Mouse (Mus musculus): Measurements from ENCODE around the gene Laptm4a. TPM values are rescaled to one million over a fixed set of nuclear protein-coding genes. Genes with fewer than 3 reads are reported as not detected.

Laptm4a gene
- total RNA-seq, 1 experiment = 238 TPM

DNA sequence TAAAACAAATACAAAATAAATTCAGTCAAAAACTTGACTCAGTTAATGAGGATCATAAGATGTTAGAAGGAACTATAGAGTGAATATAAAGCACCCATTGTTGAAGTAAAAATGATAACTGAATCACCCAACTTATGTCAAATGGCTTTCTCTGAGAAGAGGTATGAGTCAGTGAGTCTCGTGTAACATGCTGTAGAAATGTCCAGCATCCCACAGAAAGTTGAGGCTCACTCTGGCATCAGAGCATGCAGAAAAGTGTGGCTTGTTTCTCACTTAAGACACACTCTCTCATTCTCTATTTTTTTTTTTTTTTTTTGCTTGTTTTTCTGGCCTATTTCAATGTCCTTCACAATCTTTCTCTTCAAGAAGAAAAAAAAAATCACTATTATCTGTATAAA is 469 bp upstream of the Laptm4a start:
- in situ Hi-C loops (cut with MboI; ENCODE audit: low sequenced_read_pairs in 2 of 2, unreplicated experiment in 2 of 2) = no loop called here
- DNase-seq (ENCODE audit: low read depth, low spot score) = no peak
- H3K27ac ChIP-seq (ENCODE audit: insufficient read depth, low read depth, low read length, poor library complexity, severe bottlenecking) = peak overlapping the region; percentile 97; the same call in 1 of the 2 replicates
- H3K4me1 ChIP-seq (ENCODE audit: control insufficient read depth in 2 of 2, insufficient read depth in 2 of 2, low read length in 2 of 2, poor library complexity in 1 of 2) = peaks cover 6 to 15% of the 10 kb centered on the region in 2 experiments; a peak in 3 of 4 replicates
- TF ChIP-seq ZC3H11A (IDR thresholded peaks at IDR 0.05; ENCODE audit: borderline replicate concordance, low read depth, low read length) = no peak
- TF ChIP-seq ZNF384 (IDR thresholded peaks at IDR 0.05; ENCODE audit: low read depth, low read length) = no peak
- no peak for TF ChIP-seq MAFK (IDR thresholded peaks at IDR 0.05; ENCODE audit: insufficient read depth, low read depth, low read length)
- no peak for TF ChIP-seq HCFC1 (IDR thresholded peaks at IDR 0.05; ENCODE audit: borderline replicate concordance, insufficient read depth, low read length)
- TF ChIP-seq CHD2 (IDR thresholded peaks at IDR 0.05; ENCODE audit: low read depth, low read length) = no peak
- H3K4me3 ChIP-seq (ENCODE audit: insufficient read depth in 1 of 2, low read depth in 1 of 2, low read length in 2 of 2, poor library complexity in 1 of 2, severe bottlenecking in 1 of 2) = peak overlapping the region; percentile 79 to 82
- no peaks in the 10 kb centered on the region for H3K9me3 ChIP-seq (ENCODE audit: control insufficient read depth, insufficient read depth, low read depth, low read length)
- peaks cover 2% of the 10 kb centered on the region; the same call in 1 of the 2 replicates for H3K36me3 ChIP-seq (ENCODE audit: control insufficient read depth, insufficient read depth, low read length, poor library complexity, severe bottlenecking)
- H3K9ac ChIP-seq (ENCODE audit: insufficient read depth, low read depth, low read length, poor library complexity, severe bottlenecking) = no peak overlapping the region; the same call in 1 of the 2 replicates

DNA sequence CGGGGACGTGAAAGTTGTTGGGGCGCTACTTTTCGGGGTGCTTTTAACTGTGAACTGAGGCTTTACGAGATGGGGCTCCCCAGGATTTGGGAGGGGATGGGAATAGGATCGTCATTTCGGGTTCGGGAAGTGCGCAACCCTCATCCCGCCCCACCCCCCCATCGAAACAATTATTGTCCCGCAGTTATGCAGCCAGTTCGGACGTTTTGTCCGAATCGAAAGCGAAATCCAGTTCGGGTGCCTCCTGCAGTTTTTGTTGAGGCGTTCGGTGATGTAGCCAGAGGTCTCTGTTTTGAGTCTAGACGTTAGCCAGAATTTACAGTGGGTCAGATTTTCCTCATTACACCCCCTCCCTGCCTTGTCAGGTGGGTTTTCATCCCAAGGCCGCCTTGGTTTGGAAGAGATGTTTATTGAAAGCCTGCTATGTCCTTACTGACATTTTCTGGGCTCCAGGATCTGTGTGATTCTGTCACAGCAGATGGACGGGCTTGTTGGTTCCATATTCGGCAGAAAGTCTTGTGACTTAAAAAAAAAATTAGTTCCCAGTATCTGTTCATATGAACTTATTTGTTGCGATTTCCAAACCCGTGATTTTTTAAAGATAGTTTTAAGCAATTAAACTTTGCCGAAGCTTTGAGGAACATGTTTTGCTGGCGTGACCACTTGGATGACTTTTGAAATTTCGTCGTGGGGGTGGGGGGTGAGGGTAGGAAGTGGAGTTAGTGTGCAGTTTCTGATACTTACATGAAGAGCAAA is 1.1 kb downstream of the Laptm4a start:
- peak overlapping the region; percentile 92 for H3K9ac ChIP-seq (ENCODE audit: insufficient read depth, low read depth, low read length, poor library complexity, severe bottlenecking)
- TF ChIP-seq MAFK (IDR thresholded peaks at IDR 0.05; ENCODE audit: insufficient read depth, low read depth, low read length) = no peak
- no peak for TF ChIP-seq ZC3H11A (IDR thresholded peaks at IDR 0.05; ENCODE audit: borderline replicate concordance, low read depth, low read length)
- TF ChIP-seq CHD2 (IDR thresholded peaks at IDR 0.05; ENCODE audit: low read depth, low read length) = no peak
- no peak for TF ChIP-seq ZNF384 (IDR thresholded peaks at IDR 0.05; ENCODE audit: low read depth, low read length)
- no peak for TF ChIP-seq HCFC1 (IDR thresholded peaks at IDR 0.05; ENCODE audit: borderline replicate concordance, insufficient read depth, low read length)
- in situ Hi-C loops (cut with MboI; ENCODE audit: low sequenced_read_pairs in 2 of 2, unreplicated experiment in 2 of 2) = no loop called here

DNA sequence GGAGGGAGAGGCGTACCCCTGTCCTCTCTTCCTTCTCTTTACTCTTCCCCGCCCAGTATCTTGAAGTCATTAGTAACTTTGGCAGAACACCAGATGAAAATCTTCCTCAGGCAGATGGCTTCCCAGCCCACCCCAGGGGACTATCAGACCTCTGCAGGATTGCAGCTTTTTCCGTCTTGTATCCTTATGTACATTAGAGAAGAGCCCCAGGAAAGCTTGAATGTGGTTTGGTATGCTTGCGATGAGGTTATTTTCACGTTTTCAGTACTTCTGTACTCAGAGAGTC is 1.6 kb downstream of the Laptm4a start:
- in situ Hi-C loops (cut with MboI; ENCODE audit: low sequenced_read_pairs in 2 of 2, unreplicated experiment in 2 of 2) = no loop called here
- Histone ChIP-seq H3K4me3 (ENCODE audit: insufficient read depth in 1 of 2, low read depth in 1 of 2, low read length in 2 of 2, poor library complexity in 1 of 2, severe bottlenecking in 1 of 2) (peak overlapping the region; percentile 79 to 93), H3K36me3 (ENCODE audit: control insufficient read depth, insufficient read depth, low read length, poor library complexity, severe bottlenecking) (peaks cover 2% of the 10 kb centered on the region; the same call in 1 of the 2 replicates), H3K9me3 (ENCODE audit: control insufficient read depth, insufficient read depth, low read depth, low read length) (no peaks in the 10 kb centered on the region), H3K27ac (ENCODE audit: insufficient read depth, low read depth, low read length, poor library complexity, severe bottlenecking) (no peak overlapping the region), H3K4me1 (ENCODE audit: control insufficient read depth in 2 of 2, insufficient read depth in 2 of 2, low read length in 2 of 2, poor library complexity in 1 of 2) (peaks cover 2 to 9% of the 10 kb centered on the region in 2 experiments; a peak in 3 of 4 replicates), H3K9ac (ENCODE audit: insufficient read depth, low read depth, low read length, poor library complexity, severe bottlenecking) (peak overlapping the region; percentile 92)
- DNase-seq (ENCODE audit: low read depth, low spot score) = no peak
- TF ChIP-seq HCFC1 (IDR thresholded peaks at IDR 0.05; ENCODE audit: borderline replicate concordance, insufficient read depth, low read length) (no peak), ZNF384 (IDR thresholded peaks at IDR 0.05; ENCODE audit: low read depth, low read length) (no peak), CHD2 (IDR thresholded peaks at IDR 0.05; ENCODE audit: low read depth, low read length) (no peak), MAFK (IDR thresholded peaks at IDR 0.05; ENCODE audit: insufficient read depth, low read depth, low read length) (no peak), ZC3H11A (IDR thresholded peaks at IDR 0.05; ENCODE audit: borderline replicate concordance, low read depth, low read length) (no peak)

More for the DNA sequence above, 1.1 kb downstream of the Laptm4a start:
- Histone ChIP-seq H3K36me3 (ENCODE audit: control insufficient read depth, insufficient read depth, low read length, poor library complexity, severe bottlenecking) (peaks cover 2% of the 10 kb centered on the region; the same call in 1 of the 2 replicates), H3K4me3 (ENCODE audit: insufficient read depth in 1 of 2, low read depth in 1 of 2, low read length in 2 of 2, poor library complexity in 1 of 2, severe bottlenecking in 1 of 2) (peak overlapping the region; percentile 79 to 93), H3K4me1 (ENCODE audit: control insufficient read depth in 2 of 2, insufficient read depth in 2 of 2, low read length in 2 of 2, poor library complexity in 1 of 2) (peaks cover 2 to 9% of the 10 kb centered on the region in 2 experiments; a peak in 3 of 4 replicates), H3K27ac (ENCODE audit: insufficient read depth, low read depth, low read length, poor library complexity, severe bottlenecking) (peak overlapping the region; percentile 62; the same call in 1 of the 2 replicates), H3K9me3 (ENCODE audit: control insufficient read depth, insufficient read depth, low read depth, low read length) (no peaks in the 10 kb centered on the region)
- DNase-seq (ENCODE audit: low read depth, low spot score) = no peak

DNA sequence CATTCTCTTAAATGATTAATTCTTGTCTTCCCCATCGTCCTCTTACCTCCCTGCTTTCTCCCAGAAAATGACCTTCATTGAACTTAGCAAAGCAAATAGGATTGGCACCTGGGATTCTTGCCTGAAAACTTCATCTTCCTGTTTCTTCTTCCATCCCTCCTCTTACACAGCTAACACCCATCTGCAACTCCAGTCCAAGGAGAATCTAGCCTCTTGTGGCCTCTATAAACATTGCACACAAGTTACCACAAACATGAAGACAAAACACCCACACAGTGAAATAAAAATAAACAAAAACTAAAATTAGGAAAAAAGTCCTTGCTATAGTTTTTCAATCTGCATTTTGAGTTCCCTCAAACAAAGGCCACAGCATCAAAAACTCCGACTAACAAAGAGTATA is 2.1 kb downstream of the Laptm4a start:
- peak overlapping the region in 1 of 2 experiments; percentile 79; a peak in 2 of 4 replicates for H3K4me3 ChIP-seq (ENCODE audit: insufficient read depth in 1 of 2, low read depth in 1 of 2, low read length in 2 of 2, poor library complexity in 1 of 2, severe bottlenecking in 1 of 2)
- DNase-seq (ENCODE audit: low read depth, low spot score) = no peak
- TF ChIP-seq HCFC1 (IDR thresholded peaks at IDR 0.05; ENCODE audit: borderline replicate concordance, insufficient read depth, low read length) (no peak), ZNF384 (IDR thresholded peaks at IDR 0.05; ENCODE audit: low read depth, low read length) (no peak), CHD2 (IDR thresholded peaks at IDR 0.05; ENCODE audit: low read depth, low read length) (no peak), MAFK (IDR thresholded peaks at IDR 0.05; ENCODE audit: insufficient read depth, low read depth, low read length) (no peak), ZC3H11A (IDR thresholded peaks at IDR 0.05; ENCODE audit: borderline replicate concordance, low read depth, low read length) (no peak)
- in situ Hi-C loops (cut with MboI; ENCODE audit: low sequenced_read_pairs in 2 of 2, unreplicated experiment in 2 of 2) = no loop called here
- H3K36me3 ChIP-seq (ENCODE audit: control insufficient read depth, insufficient read depth, low read length, poor library complexity, severe bottlenecking) = peaks cover 2% of the 10 kb centered on the region; the same call in 1 of the 2 replicates
- no peaks in the 10 kb centered on the region for H3K9me3 ChIP-seq (ENCODE audit: control insufficient read depth, insufficient read depth, low read depth, low read length)
- H3K9ac ChIP-seq (ENCODE audit: insufficient read depth, low read depth, low read length, poor library complexity, severe bottlenecking) = no peak overlapping the region
- H3K27ac ChIP-seq (ENCODE audit: insufficient read depth, low read depth, low read length, poor library complexity, severe bottlenecking) = no peak overlapping the region
- H3K4me1 ChIP-seq (ENCODE audit: control insufficient read depth in 2 of 2, insufficient read depth in 2 of 2, low read length in 2 of 2, poor library complexity in 1 of 2) = peaks cover 2 to 9% of the 10 kb centered on the region in 2 experiments; a peak in 3 of 4 replicates
